Mouse (Mus musculus) gastrocnemius, postnatal 36 days (tissue): ENCODE measurements at regions not wholly inside any gene's neighbourhood (a gene's known extent, or its start where the extent isn't known, plus 50 kb on each side); places are given as distances from the start of the nearest gene placed in this dataset.
"Not testable (repeated sequence)": the region's sequence is repeated elsewhere in the genome, so short reads cannot be mapped to it uniquely, and the experiment has no call there.

Experiments
- DNase-seq, 2 experiments: peaks; one replicate each; pipeline ENCODE4 v3.0.0; 2022
- intact Hi-C: fragments of 180-260 bp; cut with DNase I; formaldehyde crosslinking; loops from one replicate; pipeline ENCODE4 v1.15.1; 2025

DNA sequence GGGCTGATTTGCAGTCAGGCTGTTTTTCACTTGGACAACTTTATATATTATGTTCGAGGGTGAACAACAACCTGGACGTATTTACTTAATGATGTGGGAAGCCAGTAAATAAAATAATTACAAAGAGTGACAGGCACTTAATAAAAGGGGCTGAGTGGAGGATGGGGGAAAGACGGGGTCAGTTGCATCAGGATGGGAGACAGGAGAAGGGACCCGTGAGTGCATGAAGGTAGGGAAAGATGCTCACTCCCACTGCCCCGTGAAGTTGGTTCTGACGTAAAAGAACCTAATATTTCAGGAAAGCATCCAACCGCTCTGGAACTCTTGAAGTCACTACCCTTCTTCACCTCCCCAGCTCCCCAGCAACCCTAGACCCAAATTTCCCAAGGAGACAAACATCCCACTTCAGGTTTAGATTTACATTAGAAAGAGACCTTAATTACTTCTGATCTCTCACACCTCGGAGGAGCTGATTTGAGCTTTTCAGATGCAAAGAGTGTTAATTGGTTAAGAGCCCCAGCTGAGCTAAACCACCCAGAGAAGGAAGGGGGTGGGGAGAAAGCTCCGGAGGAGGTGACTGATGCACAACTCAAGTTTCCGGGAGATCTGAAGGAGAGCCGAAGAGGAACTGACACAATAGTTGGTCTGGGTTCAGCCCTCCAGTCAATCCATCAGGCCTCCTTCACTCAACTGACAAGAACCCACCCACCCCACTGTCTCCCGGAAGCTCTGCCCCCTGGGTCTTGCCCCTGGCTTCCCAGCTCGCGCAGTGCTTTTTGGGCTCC lies 121.9 kb upstream of the Shb start:
- intact Hi-C loops = no loop called here

DNA sequence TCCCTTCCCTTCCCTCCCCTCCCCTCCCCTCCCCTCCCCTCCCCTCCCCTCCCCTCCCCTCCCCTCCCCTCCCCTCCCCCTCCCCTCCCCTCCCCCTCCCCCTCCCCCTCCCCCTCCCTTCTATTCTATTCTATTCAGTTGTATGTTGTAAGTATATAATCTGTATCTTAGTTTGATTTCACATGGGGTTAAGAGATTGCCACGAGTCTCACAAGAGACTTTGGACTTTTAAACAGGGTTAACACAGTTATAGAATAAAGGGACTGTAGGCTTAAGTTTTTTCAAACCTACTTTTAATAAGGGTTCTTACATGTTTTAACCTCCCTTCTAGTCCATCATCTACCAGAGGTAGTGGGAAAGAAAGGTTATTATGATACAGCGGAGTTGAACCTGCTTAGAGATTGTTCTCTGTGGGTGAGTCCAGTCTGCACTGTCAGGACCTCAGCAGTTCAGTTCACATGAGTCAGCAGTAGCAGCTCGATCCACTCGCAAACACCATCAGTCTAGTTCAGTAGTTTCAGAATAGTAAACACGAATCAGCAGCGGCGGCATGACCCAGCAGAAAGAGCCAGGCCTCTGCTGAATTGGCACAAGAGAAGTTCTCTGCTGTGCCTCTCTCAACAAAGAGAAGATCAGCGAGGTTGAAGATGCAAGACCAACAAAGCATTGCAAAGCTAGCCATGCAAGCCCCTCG lies 116.8 kb upstream of the Shb start:
- no peak for DNase-seq

More for the DNA sequence above, 121.9 kb upstream of the Shb start:
- DNase-seq = no peak

DNA sequence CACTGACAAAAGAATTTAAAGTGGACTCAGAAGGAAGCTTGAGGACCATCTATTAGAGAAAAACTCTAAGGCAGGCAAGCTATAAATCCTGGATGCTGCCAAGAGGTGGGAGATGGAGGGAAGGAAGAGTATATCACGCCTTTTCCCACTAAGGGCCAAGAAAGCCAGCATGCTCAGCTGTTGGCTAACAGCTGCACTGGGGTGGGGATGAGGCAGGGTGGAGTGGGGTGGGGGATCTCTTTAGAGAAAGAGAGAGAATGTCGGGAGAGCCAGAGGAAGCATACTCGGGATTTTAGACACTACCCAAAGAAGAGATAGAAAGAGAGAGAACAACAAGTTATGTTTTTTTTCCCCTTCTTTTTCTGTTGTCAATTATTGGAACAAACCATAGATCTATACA lies 115.2 kb upstream of the Shb start:
- DNase-seq = no peak
- intact Hi-C loops = no loop called here

More for the DNA sequence above, 116.8 kb upstream of the Shb start:
- intact Hi-C loops = no loop called here

DNA sequence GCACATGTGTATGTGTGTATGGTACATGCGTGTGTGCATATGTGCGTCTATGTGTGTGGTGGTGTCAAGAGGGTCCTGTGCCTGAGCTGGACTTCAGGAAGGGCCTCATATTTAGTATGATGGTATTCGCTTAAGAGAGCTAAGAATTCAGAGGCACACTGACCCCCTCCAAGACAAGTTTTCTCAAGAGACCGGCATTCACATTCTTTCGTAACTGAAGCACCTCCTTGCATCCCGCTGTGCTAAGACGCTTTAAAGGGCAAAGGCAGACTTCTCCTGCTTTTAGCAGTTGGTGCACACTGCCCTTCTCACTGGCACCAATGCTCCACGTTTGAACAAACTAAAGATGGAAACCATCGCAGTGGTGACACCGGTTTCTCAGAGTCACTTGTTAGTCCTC lies 110.3 kb upstream of the Shb start:
- intact Hi-C loops = no loop called here
- DNase-seq = no peak

DNA sequence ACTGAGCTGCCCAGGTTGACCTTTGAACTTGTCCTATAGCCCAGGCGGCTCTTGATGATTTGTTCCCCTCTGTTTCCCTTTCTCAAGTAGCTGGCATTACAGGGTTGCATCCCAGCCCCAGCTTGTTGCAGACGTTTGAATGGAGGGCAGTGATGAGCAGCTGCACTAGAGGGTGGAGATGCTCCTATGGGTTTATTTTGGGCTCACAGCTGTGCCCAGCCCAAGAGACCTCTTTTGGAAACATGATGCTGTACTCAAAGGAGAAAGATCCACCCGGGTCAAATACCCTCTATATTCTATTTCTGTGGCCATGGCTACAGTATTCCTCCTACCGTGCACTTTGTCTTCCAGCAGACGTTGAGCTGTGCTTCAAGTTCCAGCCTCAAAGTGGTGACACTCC lies 109.0 kb upstream of the Shb start:
- intact Hi-C loops = no loop called here
- DNase-seq = no peak

DNA sequence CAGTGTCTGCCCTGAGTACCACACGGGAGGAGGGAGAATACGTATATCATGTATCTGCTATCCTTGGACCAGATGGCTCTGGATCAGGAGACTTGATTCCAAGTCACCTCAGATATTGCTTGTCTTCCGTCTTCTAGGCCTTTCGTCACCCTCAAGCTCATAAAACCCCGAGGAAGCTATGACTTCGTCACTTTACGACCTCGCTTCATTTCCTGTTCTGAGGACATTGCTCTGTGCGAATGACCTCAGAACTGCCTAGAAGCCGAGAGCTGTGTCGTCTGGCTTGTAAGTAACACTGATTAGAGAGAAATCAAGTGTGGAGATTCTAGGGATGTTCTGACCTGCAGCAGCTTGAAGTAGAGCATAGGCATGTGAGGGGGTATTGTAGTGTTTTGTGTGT lies 108.4 kb upstream of the Shb start:
- intact Hi-C loops = no loop called here
- no peak for DNase-seq

DNA sequence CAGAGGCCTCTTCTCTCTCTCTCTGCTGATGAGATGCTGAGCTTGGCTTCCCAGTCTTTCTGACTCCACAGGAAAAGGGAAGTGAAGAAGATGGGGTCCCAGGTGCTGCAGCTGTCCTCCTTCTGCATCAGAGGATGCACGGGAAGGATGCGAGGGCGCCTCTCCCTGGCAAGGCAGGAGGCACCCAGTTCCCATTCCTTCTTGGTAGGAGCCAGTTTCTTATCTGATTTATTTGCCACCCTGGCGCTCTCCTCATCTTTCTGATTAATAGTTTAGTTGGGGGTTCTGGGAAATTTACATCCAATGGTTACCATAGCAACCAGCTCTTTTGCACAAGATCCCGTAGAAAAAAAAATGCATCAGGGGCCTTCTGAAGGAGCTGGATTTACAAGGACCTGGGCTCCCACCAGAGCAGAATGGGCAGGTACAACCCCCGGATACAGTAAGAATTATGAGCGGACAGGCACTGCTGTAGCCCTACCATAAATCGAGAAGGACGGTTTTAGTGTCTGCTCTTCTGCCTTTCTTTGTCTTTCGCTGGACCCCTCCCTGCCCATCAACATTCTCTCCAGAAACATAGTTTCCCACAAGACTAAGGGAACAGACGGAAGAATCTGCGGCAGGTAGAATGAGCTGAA lies 107.2 kb upstream of the Shb start:
- no peak for DNase-seq
- intact Hi-C loops = no loop called here

DNA sequence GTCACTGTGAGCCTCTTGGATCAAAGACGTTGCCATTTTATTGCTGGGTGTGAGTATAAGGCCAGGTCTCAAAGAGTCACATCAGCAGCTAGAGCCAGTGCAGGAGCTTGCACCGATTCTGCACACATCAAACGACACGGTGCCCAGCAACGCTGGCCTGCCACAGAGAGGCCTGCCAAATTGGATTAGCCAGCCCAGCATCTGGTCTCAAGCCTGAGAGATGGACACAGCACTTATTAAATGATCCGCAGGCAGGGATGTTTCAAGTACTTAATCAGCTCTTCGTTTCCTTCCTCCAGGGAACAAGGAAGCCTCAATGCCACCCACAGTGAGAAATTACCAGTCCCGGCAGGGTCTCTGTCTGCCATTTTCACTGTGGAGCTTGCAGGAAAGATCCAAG lies 106.1 kb upstream of the Shb start:
- DNase-seq = no peak
- intact Hi-C loops = no loop called here

DNA sequence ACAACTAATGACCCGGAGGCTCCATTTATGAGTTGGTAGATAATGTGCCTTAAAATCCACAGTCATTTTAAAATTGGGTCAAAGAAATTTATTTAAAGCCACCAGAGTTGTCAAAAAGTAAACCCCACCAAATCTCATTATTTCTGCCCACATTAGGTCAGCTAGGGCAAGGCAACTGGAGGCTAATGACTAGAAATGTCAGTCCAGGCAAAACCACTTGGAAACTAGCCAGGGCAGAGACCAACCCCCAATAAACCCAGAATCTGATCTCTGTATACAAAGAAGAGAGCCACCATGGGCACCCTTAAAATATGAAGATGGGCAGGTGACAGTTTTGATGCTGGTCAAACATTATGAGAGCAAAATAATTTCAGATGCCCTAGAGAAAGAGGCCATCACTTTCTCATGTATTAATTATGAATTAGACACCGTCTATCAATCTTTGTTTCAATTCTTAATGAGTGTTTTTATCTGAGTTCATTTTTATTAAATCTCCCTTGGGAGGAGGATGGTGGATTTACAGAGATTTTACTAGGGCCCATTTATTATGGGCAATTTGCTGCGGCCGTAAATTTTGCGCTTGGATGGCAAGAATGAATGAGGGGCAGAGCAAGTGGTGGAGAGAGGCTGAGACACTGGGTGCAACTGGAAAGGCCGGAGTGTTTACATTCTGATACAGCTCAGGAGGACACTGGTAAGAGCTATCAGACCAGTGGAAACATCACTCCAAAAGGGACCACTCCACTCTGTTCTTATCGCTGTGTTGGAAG lies 99.2 kb upstream of the Shb start:
- intact Hi-C loops = no loop called here
- DNase-seq = no peak

DNA sequence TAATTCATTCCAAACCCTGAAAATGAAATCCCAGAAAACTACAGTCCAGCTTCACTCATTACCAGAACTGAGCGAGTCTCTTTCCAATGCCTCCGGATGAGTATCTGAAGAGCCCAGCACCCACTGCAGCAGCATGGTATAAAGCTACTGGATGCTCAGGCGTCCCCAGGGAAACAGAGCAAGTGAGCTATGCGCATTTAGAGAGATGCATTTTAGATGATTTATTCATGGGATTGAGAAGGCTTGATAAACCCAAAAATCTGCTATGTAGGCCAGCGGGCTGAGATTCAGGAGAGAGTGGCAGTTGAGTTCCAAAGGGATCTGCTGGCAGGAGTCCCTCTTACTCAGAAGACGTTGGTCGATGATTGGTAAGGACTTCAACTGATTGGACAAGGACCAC lies 93.4 kb upstream of the Shb start:
- DNase-seq = no peak
- intact Hi-C loops = no loop called here

DNA sequence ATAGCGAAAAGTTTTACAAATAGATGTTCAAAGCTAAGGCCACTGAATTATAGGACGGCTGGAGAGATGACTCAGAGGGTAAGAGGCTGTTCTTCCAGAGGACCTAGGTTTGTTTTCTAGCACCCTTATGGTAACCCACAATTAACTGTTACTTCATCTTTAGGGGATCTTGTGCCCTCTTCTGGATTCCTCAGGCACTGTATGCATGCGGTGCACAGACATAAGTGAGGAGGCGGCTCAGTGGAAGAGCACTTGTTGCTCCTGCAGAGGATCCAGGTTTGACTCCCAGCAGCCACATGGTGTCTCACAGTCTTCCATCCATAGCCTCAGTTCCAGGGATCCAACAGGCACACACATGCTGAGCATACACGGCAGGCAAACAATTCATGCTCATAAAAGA lies 89.7 kb upstream of the Shb start:
- intact Hi-C loops = no loop called here
- DNase-seq = no peak

DNA sequence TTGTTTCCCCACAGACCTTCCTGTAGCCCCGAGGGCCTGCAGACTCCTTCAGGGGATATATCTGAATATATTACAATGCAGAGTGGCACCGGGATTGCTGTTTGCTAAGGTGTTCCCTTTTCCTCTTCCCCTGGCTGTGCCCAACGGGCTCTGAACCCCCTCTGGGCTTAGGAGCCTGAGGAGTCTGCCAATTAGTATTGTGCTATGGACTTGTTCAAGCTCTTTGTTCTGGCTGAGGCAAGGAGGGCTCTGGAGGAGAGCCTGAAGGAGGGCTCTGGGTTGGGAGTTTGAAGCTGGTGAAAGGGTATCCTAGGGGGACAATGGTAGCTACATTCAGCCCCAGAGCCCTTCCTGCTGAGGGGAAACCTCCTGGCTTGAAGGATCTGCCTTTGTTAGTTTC lies 84.9 kb upstream of the Shb start:
- intact Hi-C loops = loop anchor here (10.0 kb wide), 1 partner anchor 602 kb away; the partner anchor contains the start of genes Polr1e and Zbtb5

DNA sequence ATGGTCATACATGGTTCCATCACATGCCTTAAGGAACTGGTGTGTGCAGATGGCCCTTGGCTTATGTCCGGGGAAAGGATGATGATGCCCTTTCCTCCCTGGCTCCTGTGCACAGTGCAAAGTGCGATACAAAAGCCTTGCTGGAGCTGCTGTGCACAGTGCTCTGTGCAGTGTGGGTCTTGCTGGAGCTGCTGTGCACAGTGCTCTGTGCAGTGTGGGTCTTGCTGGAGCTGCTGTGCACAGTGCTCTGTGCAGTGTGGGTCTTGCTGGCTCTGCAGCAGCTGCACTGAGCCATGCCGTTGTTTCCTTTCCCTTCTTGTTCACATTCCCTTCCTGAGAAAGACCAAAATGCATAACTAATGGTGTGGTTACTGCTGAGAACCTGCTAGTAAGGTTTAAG lies 81.2 kb upstream of the Shb start:
- not testable (repeated sequence) for DNase-seq
- intact Hi-C loops = loop anchor here (2.0 to 10.0 kb wide), 3 partner anchors 76 to 599 kb away; partner anchors contain the start of genes Polr1e and Zbtb5

More for the DNA sequence above, 84.9 kb upstream of the Shb start:
- no peak for DNase-seq

DNA sequence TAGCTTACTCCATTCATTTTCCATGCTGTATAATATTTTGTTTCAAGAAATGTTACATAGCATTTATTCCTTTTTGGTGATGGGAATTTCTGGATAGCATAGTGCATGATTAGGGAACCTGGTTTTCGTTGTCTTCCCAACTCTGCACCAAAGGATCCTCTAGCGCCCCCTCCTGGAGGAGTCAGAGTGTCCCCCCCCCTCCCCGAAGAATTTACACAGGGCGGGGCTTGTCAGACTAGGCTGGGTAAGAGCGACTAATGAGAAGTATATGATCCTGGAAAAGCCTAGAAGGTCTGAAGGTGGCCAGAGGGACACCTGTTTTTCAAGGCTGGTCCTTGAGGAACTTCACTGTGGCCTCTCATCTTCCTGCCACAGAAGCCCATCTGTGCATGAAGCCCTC lies 79.9 kb upstream of the Shb start:
- intact Hi-C loops = loop anchor here (2.0 to 10.0 kb wide), 3 partner anchors 75 to 597 kb away; partner anchors contain the start of genes Polr1e and Zbtb5
- peak; percentile 28 for DNase-seq

DNA sequence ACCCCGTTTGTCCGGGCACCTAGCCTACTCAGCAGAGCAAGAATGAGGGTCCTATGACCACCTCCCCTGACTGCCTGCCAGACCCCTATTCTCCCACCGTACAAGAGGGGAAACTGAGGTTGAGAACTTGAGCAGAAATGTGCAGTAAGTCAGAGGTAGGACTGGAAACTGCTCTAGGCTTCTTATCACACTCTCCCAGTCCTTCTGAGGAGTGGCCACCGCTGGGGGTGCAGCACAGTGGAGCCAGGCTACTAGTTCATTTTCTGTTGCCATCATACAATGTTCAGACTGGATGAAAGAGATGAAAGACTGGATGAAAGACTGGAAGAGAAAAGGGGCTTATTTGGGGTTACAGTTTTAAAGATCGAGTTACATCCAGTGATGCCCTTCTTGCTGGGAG lies 78.7 kb upstream of the Shb start:
- DNase-seq = no peak
- intact Hi-C loops = loop anchor here (5.0 to 10.0 kb wide), 2 partner anchors 74 to 596 kb away; partner anchors contain the start of genes Polr1e and Zbtb5

DNA sequence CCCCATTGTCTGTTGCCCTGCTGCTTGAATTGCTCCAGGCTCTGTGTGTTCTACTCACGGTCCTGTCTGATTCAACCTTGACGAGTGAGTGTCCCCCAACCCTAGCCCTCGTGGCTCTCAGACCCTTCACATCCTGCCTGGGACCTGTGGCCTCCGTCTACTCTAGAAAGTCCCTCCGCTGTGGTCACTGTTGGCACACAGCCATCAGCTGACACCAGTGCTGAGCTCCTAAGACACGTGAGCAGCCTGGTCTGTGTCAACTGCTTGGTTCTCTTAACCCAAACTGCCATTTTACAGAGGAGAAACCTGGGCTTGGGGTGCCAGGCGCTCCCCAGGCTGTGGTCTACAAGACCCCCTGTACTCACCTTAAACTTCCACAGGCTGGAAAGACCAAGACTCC lies 74.3 kb upstream of the Shb start:
- intact Hi-C loops = loop anchor here (5.0 kb wide), 1 partner anchor 54 kb away; no protein-coding TSS in a partner anchor
- peak in 1 of 2 experiments; percentile 17 for DNase-seq

DNA sequence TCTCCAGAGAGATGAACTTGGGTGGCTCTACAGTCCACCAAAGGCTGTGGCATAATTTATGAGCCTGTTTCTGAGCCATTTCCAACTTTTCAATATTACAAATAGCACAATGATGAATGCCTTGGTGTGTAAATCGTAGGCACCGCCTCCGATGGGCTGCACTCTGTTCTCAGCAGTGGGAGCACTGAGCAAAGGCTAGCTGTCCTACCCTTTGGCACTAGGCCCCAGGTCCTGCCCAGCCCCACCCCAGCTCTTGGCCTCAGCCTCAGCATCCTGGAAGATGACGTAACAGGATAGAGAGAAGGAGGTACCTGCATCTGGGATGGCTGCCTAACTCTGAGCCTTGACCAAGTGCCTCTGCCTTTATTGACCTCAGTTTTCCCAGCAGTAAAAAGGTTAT lies 73.4 kb upstream of the Shb start:
- peak; percentile 16 to 17 for DNase-seq
- intact Hi-C loops = loop anchor here (5.0 kb wide), 1 partner anchor 53 kb away; no protein-coding TSS in a partner anchor

DNA sequence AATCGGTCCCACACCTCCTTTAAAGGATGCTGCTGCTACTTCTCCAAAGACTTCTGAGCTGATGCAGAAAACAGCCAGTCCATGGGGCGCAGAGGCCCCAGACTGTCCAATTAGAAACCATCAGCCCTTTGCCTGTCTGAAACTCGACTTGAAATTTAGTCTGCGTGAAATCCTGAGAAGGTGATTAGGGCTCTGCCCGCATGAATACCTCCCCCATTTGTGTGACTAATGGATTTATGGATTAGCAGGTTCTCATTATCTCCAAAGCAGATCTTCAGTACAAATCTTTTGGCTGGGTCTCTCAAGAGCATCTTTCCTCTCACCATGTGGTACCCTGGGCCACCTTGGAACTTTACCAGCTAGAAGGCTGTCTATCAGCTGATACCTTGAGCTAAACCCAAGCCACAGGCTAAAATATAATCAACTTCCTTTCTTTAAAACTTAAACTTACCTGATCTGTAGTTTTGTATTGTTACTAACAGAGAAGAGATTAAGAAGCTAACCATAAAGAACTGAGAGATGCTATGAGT lies 72.1 kb upstream of the Shb start:
- no peak for DNase-seq
- intact Hi-C loops = no loop called here

DNA sequence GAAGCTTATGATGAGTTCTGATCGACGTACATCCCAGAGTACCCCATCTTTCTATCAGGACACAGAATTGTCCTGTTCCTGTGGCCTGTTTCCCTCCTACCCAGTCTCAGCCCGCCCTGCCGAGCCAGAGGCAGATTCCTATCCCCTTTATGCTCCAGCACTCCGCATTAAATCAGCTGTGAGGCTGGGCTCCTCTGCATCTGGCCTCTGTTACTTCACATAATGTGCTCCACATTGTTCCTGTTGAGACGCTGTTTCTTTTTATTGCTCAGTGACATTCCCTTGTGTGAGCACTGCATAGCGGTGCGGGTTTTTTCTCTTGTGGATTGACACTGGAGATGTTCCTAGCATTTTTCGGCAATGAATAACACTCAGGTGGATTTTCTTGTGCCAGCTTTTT lies 68.2 kb upstream of the Shb start:
- DNase-seq = no peak
- intact Hi-C loops = no loop called here

DNA sequence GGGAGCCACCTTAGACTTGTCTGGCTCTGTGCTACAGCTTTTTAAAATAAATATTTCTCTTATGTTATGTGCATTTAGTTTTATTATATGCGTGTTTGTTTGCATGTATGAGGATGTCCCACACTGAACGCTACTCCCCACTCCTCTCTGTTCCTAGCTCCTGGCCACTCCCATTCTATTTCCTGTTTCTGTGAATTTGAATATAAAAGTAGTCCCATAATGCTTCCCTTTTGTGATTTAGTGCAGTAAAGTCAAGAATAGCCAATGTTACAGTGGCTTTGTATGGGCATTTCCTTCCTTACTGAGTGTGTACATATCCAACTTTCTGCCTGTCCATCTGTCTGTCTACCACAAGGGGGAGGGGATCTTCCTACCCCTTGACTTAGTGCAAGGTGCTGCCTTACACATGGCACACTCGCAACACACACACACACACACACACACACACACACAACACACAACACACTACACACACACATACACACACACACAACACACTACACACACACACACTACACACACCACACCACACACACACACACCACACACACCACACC lies 61.2 kb upstream of the Shb start:
- intact Hi-C loops = no loop called here
- no peak for DNase-seq
